Mouse (Mus musculus) mouse embryonic stem cell (cell line): ENCODE measurements around the gene Luc7l3.

Experiments used
- in situ Hi-C, 2 experiments: fragments of 300-500 bp; cut with MboI; formaldehyde crosslinking; loops; 1 replicate in 1 of 2; 3 replicates in 1 of 2; pipeline ENCODE4 v1.14.3; 2019 to 2020; ENCODE audit warnings: low sequenced_read_pairs in 2 of 2, low pct_unique_long_range_greater_than_20kb in 1 of 2, mixed read lengths in 1 of 2; ENCODE audit not compliant: unreplicated experiment in 1 of 2

The Luc7l3 gene

GRCm38 (mm10) chr11:94272960-94273927, 48.5 kb downstream of the Luc7l3 start:
- in situ Hi-C loops: loop anchor here (5.0 to 25.0 kb wide), 3 partner anchors 136 to 311 kb away; partner anchors contain the start of genes Gm20390 (in 1 of the 2), Nme1 (in 1 of the 2) and Nme2 (in 1 of the 2)

- in situ Hi-C loops: loop anchor here (5.0 to 25.0 kb wide), 3 partner anchors 134 to 309 kb away; partner anchors contain the start of genes Gm20390 (in 1 of the 2), Nme1 (in 1 of the 2) and Nme2 (in 1 of the 2)
Observed at GRCm38 (mm10) chr11:94271015-94271414, 50.8 kb downstream of the Luc7l3 start.

GRCm38 (mm10) chr11:94269906-94270305, 51.9 kb downstream of the Luc7l3 start:
- in situ Hi-C loops: loop anchor here (5.0 to 25.0 kb wide), 3 partner anchors 133 to 308 kb away; partner anchors contain the start of genes Gm20390 (in 1 of the 2), Nme1 (in 1 of the 2) and Nme2 (in 1 of the 2)

GRCm38 (mm10) chr11:94268761-94269160, 53.0 kb downstream of the Luc7l3 start:
- in situ Hi-C loops: loop anchor here in 1 of 2 experiments (25.0 kb wide), 1 partner anchor 306 kb away; the partner anchor contains the start of genes Gm20390, Nme1 and Nme2

GRCm38 (mm10) chr11:94266155-94266554, 55.6 kb downstream of the Luc7l3 start:
- in situ Hi-C loops: loop anchor here in 1 of 2 experiments (25.0 kb wide), 1 partner anchor 304 kb away; the partner anchor contains the start of genes Gm20390, Nme1 and Nme2

- in situ Hi-C loops: loop anchor here in 1 of 2 experiments (25.0 kb wide), 1 partner anchor 303 kb away; the partner anchor contains the start of genes Gm20390, Nme1 and Nme2
Observed at GRCm38 (mm10) chr11:94265134-94265785, 56.5 kb downstream of the Luc7l3 start.

- in situ Hi-C loops: loop anchor here in 1 of 2 experiments (25.0 kb wide), 1 partner anchor 299 kb away; the partner anchor contains the start of genes Gm20390, Nme1 and Nme2
Observed at GRCm38 (mm10) chr11:94261585-94262370, 60.0 kb downstream of the Luc7l3 start.

- in situ Hi-C loops: loop anchor here in 1 of 2 experiments (25.0 kb wide), 1 partner anchor 298 kb away; the partner anchor contains the start of genes Gm20390, Nme1 and Nme2
Observed at GRCm38 (mm10) chr11:94259814-94260213, 62.0 kb downstream of the Luc7l3 start.

- in situ Hi-C loops: loop anchor here in 1 of 2 experiments (25.0 kb wide), 1 partner anchor 296 kb away; the partner anchor contains the start of genes Gm20390, Nme1 and Nme2
Observed at GRCm38 (mm10) chr11:94257987-94258386, 63.8 kb downstream of the Luc7l3 start.

- in situ Hi-C loops: loop anchor here in 1 of 2 experiments (25.0 kb wide), 1 partner anchor 293 kb away; the partner anchor contains the start of genes Gm20390, Nme1 and Nme2
Observed at GRCm38 (mm10) chr11:94255733-94256132, 66.1 kb downstream of the Luc7l3 start.

- in situ Hi-C loops: loop anchor here in 1 of 2 experiments (25.0 kb wide), 1 partner anchor 291 kb away; the partner anchor contains the start of genes Gm20390, Nme1 and Nme2
Observed at GRCm38 (mm10) chr11:94253691-94254090, 68.1 kb downstream of the Luc7l3 start.

GRCm38 (mm10) chr11:94253156-94253555, 68.6 kb downstream of the Luc7l3 start:
- in situ Hi-C loops: loop anchor here in 1 of 2 experiments (25.0 kb wide), 1 partner anchor 291 kb away; the partner anchor contains the start of genes Gm20390, Nme1 and Nme2

- in situ Hi-C loops: no loop called here
Observed at GRCm38 (mm10) chr11:94246789-94247061, 75.1 kb downstream of the Luc7l3 start.

GRCm38 (mm10) chr11:94245955-94246788, 75.6 kb downstream of the Luc7l3 start, which contains the start of gene Wfikkn2:
Gene Wfikkn2 (minus strand): TSS chr11:94246005.
- in situ Hi-C loops: no loop called here

- in situ Hi-C loops: no loop called here
Observed at GRCm38 (mm10) chr11:94244385-94244784, 77.4 kb downstream of the Luc7l3 start.

GRCm38 (mm10) chr11:94243422-94244180, 78.2 kb downstream of the Luc7l3 start:
- in situ Hi-C loops: no loop called here
